Mouse (Mus musculus) mesoderm, embryonic 11.5 days (tissue): ENCODE results near the gene Lrp3.
A peak's percentile ranks its signal among the peaks of the same experiment; 100 is the strongest.

Experiments used
- DNase-seq: peaks from one replicate; pipeline ENCODE4 v3.0.0-alpha.2; 2012; ENCODE audit warnings: low read depth, low spot score

The Lrp3 gene

DNA sequence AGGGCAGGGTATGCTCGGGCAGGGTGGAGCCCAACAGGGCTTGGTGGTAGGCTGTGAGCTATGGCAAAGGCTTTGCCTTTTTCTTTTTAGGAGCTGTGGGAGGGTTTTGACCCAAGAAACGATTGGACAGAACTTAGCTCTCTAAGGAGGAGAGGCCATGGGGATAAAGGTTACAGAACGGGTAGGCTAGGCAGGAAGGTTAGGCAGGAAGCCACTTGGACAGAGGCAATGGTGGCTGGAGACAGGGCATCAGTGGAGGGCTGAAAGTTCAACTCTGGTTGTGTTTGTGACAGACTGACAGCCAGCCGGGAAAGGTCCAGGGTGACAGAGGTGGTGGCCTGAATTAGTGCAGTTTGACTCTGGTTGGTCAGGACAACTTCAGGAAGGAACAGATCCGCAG is 25.6 kb downstream of the Lrp3 start:
- no peak for DNase-seq

DNA sequence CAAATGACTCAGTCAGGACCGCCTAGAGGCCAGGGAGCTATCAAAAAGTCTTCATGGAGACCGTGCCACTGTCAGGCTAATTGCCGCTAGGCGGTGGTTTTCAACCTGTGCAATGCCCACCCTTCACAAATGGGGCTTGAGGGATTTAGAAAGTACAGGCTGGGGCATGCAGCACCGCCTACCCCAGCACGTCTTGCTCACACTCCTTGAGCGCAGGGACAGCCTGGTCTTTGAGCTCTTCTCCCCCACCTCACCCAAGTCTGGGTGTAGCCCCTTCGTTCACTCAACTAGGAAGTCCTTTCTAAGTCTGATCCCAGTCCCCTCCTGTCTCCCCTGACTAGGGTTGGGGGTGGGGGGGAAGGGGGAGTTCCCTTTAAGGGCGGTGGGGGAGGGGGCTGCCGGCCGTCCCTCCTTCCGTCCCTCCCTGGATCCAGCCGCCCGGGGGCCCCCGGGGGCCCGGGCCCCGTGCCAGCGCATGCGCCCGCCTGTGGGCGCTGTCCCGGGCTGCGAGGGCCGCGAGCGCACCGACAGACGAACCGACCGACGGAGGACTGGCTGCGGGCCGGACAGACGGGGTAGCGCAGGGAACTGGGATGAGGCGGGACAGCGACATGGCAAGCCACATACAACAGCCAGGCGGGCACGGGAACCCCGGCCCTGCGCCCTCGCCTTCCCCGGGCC is 29.3 kb downstream of the Lrp3 start, which contains the start of gene Slc7a10:
Gene Slc7a10 (plus strand): TSS at position 497 of the 681 bp plus-strand sequence.
- DNase-seq, result no peak

DNA sequence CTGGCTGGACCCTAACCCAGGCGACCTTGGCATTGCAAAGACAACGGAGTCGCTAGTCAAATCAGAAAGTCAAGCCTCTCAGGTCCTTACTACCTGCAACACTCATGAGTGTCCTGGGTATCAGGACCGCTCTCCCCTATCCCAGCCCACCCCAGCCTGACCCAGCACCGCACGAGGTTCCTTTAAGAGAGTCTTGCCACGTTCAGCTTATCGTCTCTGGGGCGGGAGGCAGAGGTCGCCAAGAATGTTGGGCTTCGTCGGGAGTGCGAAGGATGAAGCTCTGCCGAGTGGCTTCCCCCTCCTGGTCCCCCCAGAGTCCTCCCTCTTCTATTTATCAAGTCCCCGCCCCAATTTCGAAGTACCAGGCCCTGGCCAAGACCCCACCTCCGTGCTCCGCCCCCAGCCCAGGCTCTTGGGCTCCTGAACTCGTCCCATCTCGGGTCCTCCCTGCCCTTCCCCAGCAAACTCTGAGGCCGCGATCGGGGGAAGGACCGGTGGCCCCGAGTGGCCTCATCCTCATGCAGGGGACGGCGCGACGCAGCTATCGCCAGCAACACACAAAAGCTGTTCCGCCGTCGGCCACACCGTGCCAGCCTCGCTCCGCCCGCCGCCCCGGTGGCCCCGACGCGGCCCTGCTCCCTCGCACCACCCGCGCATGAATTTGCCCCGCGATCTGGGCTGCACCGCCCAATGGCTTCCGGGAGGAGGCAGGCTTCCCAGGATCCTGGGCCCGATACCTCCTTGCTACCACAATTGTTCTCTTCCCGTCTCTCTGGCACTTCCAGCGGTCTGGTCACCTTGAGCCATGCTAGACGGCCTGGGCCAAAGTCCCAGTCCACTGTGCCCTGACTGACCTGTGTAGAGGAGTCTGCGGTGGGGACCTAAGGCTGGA is 30.2 kb downstream of the Lrp3 start:
- peak; percentile 47 for DNase-seq

DNA sequence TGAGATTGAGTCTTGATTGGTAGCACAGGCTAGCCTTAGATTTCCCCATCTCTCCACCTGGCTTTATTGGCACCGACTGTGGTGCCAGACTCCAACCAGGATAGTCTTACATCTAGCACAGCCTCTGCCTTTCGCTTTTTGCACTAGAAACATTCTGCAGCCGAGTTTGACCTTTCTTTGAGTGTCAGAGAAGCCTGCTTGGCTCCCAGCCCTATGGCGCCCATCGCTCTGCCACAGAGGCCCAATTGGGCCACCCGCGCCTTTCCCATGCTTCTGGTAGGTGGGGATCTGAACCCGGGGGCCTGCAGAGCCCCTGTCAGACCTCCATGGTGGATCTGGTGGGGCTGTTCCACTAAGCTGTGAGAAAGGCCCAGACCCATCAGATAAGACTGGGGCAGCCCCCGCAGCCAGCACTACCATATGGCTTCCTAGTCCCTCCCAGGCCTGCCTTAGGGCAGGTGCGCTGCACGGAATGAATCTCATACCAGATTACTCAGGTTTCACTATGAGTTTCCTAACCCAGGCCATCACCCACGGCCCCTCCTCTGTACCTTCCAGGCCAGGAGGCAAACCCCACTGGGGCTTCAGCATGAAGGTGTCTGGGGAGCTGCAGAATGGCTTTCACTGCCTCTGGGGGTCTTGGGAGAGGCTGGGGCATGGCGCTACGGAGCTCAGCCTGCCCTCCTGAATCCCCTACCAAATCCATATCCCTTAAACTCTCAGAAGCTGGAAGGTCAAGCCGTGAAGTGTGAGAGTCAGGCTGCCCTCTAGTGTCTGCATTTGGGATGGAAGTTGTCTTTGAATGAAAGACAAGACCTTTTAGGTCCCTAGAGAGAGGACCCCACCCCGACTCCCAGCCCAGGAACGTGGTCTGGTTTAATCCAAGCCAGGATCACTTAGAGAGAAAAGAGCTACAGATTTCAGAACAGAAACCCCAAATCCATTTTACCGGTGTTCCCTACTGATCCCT is 38.6 kb downstream of the Lrp3 start:
- DNase-seq, result peak; percentile 61

DNA sequence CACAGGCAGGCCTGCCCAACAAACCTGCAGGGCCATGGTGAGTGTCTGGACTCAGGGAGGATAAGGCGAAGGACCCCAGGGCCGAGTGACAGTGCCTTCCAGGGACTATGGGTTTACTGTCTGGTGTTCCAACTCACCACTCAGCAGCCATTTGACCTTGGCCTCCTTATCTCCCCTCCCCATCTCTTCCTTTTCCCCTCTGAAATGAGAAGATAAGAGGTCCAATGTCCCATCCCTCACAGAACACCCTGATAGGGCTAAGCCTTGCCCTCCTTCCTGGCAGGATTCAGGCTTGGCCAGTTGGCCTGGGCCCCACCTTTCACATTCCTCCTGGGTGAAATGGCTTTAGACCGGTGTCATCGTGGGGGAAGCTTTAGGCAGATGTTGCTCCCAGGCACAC is 39.8 kb downstream of the Lrp3 start:
- DNase-seq, result no peak

DNA sequence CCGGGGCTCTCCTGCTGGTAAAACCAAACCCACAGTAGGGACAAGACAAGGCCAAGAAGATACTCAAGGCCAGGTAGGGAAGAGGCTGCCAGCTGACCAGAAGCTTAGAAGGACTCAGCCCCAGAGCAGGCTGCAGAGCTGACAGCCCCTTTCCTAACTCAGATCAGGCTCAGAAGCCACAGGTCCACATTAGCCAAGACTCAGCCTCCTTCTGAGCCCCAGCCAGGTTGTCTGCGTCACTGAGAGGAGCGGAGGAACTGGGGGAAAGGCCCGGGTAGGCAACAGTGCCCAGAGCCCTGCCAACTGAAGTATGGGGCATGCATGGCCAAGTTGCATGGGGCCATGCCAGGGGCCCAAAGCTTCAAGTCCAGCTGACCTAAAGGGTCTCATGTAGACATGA is 42.8 kb downstream of the Lrp3 start:
- DNase-seq, result no peak

DNA sequence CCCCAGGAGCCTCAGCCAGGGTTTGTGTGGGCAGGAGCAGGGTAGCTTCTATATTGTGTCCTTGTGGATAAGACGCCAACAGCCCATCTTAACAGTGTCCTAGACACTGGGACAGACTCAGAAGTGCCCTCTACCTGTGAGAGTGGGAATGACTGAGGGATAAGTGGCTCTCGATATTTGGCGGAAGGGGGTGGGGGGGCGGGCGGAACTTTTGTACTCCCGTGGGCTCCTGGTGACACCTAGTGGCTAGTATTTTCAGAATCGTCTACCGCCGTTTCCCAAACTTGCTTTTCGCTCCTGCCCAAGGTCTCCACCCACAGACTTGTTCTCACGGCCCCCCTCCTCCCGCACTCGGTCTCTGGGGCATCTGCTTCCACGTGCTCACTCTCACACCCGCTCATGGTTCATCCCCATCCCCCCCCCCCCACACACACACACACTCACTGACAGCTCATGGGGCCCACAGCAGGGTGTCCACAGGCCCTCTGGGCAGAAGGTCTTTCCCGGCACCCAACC is 43.4 kb downstream of the Lrp3 start:
- peak; percentile 94 for DNase-seq

DNA sequence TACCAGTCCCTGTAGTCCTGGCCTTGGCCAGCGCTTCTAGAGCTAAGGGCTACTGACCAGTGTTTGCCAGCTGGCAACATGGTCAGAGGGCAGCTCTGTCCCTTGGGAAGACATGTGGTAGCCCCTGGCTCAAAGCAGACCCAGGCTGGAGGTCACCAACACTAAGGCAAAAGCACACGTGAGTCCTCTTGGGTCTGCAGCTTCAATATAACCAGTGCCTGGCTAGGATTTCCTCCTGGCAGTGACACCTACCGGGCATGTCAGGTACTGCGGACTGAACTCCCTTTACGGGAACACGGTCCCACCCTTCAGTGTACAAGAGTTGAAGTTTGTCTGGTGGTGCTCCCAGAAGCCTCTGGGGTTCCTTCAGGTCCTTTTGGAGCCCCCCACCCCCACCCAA is 46.0 kb downstream of the Lrp3 start:
- DNase-seq, result peak; percentile 87

DNA sequence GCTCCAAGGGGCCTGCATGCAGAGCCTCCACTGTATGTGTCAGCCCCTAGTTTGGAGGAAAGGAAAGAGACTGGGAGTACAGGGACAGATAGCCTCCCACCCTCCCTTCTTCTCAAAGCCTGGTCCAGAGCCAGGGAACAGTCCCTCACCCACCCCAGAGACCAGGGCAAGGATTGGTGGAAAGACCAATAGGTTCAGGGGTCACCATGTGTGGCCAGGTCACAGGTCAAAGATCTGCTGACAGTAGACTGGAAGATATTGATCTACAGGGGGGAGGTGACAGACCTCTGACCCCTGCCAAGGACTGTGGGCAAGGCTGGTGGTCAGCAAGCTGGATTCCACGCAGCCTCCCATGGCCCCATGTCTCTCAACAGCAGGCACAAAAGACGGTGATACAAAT is 47.4 kb downstream of the Lrp3 start:
- peak; percentile 10 for DNase-seq

DNA sequence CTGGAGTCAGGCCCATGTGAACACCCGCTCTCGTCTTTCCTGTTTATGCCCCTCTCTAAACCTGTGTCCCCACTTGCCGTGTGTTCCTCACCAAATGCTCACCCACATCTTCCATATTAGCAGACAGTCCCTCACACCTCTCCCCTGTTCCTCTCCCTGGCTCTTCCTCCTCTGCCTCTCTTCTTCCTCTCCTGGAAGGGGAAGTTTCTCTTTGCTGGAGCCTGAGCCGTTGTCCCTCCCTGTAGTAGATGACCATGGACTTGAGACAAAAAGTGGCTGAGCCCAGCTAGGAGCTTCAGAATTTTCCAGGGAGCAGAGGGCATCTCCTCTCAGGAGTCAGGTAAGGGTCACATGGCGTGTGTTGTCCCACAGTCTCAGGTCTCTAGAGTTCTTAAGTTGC is 48.3 kb downstream of the Lrp3 start:
- no peak for DNase-seq

DNA sequence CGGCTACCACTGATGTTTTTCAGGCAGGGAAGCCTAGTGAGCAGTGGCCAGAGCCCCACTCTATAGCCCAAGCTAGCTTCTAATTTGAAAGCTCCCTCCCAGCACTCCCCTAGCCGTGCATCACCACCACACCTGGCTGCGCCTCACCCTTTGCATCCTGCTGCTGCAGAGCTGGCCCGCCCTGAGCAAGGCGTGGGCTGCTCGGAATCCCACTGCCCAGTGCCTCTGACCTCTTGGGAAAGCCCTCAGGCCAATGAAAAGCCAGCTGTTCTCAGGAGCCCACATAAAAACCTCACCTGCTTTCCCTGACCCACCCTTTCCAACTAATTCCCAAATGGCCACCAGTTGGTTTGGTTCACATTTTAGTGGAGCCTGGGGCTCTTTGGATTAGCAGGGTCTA is 51.2 kb downstream of the Lrp3 start:
- no peak for DNase-seq

DNA sequence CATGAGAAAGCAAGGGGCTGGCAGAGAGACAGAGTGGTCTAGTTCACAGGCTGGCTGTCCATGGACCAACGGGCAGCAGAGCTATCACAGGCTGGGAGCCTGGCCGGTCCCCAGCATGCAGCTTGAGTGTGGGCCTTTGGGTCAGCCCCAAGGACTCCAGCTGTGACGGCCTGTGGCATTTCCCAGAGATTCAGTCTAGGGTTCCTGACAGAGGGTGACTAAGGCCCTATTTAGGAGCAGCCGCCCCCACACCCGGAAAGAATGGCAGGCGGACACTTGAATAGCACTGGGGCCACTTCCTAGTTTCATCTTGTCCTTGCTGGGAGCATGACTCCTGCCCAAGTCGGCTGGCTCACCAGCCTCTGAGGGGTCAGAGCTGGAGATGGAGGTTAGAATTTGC is 51.7 kb downstream of the Lrp3 start:
- DNase-seq, result no peak

DNA sequence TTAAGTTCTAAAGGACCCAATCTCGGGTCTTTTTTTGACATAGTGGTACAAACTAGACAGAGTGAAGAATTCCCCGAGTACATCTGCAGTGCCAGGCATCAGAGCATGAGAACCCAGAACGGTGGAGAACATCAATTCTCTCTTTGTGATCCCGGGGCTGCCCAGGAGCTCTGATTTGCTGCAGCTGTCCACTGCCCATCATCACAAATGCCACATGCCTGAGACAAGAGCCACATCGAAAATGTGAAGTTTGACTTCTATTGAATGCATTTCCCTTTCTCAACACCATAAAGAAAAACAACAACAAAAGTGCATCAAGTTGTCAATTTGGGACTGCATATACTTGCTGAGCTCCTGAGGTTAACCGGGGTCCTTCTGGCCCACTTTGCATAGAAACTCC is 52.9 kb downstream of the Lrp3 start:
- DNase-seq, result no peak

DNA sequence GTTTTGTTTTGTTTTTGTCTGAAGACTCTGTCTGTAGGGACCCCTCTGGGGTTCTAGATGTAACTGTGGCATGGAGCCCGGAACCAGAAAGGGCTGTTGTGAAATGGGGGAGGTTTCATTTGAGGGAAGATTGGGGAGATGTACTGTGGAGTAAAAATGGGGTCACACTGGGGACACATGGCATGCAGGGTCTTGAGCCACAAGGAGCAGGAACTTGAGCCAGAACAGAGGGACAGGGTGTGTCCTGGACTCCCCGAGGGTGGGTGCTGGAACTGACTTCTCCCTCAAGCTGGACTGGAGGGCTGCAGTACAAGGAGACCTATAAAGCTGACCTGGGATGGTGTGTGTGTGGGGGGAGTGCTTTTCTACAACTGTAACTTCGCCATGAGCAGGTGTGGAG is 57.8 kb downstream of the Lrp3 start:
- DNase-seq, result no peak

DNA sequence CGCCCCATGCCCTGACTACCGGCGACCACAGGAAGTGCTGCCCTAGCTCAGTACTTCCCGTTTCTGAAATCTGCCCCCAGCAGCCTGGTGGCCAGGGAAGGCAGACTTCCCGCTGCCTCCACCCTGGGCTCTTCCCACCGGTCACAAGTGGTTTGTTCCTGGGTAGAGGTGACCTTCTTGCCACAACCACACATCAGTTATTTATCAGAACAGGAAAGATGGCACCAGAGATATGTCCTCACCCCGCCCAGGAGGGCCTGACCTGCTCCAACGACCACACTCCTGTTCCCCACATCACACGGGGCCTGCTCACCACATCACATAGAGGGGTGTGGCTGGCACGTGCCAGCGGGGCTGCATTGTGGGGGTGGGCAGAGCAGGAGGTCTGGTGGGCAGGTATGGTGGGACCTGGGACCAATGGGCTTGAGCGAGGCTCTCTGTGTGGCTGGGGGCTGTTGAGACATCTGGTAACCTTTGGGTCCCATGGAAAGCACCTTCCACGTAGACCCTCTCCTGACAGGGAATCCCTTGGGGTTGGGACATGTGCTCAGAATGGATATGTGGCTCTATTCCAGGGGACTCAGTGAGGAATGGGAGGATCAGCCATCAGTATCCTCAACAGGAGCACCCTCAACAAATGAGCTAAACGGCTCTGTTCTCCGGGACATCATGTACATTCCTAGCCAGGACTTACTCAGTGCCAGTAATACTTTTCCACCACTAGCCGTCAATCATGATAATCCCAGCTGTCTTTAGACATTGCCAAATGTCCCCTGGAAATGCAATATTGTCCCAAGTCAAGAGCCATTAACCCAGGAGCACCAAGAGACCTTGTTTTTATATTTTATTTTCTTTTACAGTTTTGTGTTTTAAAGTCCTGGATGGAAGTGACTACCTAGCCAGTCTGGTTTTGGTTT is 58.5 kb downstream of the Lrp3 start:
- no peak for DNase-seq

DNA sequence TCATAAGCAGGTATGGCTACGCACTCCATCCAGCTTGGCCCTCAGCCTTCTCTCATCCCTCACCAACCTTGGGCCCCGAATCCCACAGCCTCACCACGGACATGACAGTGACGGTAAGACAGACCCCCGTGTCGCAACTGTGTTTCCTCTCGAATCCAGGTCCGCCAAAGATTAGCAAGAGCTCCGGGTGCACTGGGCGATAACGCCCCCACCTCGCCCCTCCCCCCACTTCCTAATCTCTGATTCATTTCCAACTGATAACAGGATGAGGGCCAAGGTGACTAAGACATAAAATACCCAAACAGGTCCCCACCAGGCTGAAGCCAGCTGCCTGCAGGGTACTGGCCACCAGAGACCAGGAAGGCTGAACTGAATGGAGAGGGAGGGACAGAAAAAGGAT is 60.8 kb downstream of the Lrp3 start:
- DNase-seq, result no peak

DNA sequence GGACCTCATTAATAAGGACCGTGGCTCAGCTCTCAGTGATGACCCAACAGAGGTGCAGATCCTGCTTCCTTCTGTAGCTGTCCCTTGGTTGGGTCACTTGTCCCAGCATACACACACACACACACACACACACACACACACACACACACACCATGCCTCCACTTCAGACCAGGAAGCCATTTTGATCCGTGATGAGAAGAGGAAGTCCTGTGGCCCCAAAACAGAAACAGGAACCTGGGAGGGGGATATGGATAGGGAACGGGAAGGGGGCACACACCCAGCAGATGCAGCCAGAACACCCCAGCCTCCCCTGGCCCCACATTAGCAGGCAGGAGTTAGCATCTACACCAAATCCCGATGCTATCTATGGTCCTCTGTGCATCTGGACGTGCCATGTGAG is 64.4 kb downstream of the Lrp3 start:
- no peak for DNase-seq
